Mouse (Mus musculus): Measurements from ENCODE around the gene Kif2c.

- peak; percentile 69; the same call in 1 of the 2 replicates for TF ChIP-seq CTCF (IDR thresholded peaks at IDR 0.05; ENCODE audit: insufficient read depth, low read depth, low read length)
- no peak for TF ChIP-seq POLR2A (IDR thresholded peaks at IDR 0.05; ENCODE audit: insufficient read depth, low read depth, low read length)
Observed at GRCm38 (mm10) chr4:117146176-117146575, 36.3 kb downstream of the Kif2c start.
